Mouse (Mus musculus) monocyte, adult 59 days (primary cell): ENCODE data around the gene Olfr1164. TPM values are rescaled to one million over a fixed set of nuclear protein-coding genes. Genes with fewer than 3 reads are reported as not detected.

ENCODE experiments used
- total RNA-seq, 2 experiments: library from RNA; stranded (reverse); gene quantifications; one replicate each; pipeline ENCODE4 v1.2.4; 2023

The Olfr1164 gene
- not detected for total RNA-seq

GRCm38 (mm10) chr2:88093866-88094265 is at the start of gene Olfr1164:
Gene Olfr1164, minus strand, starts transcription at chr2:88093966.

DNA sequence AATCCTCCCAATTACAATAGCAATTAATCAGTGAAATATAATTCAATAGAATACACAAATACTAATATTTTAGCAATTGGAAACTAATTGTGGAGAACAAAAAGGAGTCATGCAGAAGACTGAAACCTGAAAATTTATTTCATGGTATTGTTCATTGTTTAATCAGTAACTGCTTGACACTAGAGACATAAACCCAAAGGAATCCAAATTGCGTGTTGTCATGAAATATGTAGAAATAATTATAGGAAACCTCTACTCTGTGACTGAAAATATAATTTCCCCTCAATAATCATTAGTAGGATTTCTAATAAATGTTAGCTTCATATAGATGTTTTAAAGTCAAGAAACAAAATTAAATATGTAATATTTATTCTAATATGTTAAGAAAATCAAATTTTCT is 34.4 kb upstream of the Olfr1164 start, which contains the start of gene Olfr1166:
Olfr1166 (minus strand) TSS at position 101 of the 400 bp plus-strand sequence.

GRCm38 (mm10) chr2:88071730-88072129 is 22.0 kb downstream of the Olfr1164 start, which contains the start of gene Olfr1163:
Gene Olfr1163, minus strand, starts transcription at chr2:88071830.

GRCm38 (mm10) chr2:88051029-88051428 is 42.7 kb downstream of the Olfr1164 start, which contains the start of gene Olfr1162:
Gene Olfr1162, minus strand, starts transcription at chr2:88051129.

Other genes starting within 250 kb of the Olfr1164 start
- gene Olfr1150-ps1, start 250.0 kb downstream of the Olfr1164 start, total RNA-seq: not detected
- gene Olfr1151, start 238.1 kb downstream of the Olfr1164 start, total RNA-seq: not detected
- not detected for gene Olfr1152, start 227.5 kb downstream of the Olfr1164 start, total RNA-seq
- gene Olfr1153, start 199.0 kb downstream of the Olfr1164 start, total RNA-seq: not detected
- gene Olfr1154, start 188.8 kb downstream of the Olfr1164 start, total RNA-seq: not detected
- gene Olfr1155, start 148.8 kb downstream of the Olfr1164 start, total RNA-seq: not detected
- gene Olfr1156, start 140.9 kb downstream of the Olfr1164 start, total RNA-seq: not detected
- not detected for gene Olfr1157, start 125.7 kb downstream of the Olfr1164 start, total RNA-seq
- gene Olfr74, start 119.3 kb downstream of the Olfr1164 start, total RNA-seq: not detected
- gene Olfr1158, start 103.9 kb downstream of the Olfr1164 start, total RNA-seq: not detected
- not detected for gene Olfr1160, start 85.7 kb downstream of the Olfr1164 start, total RNA-seq
- gene Olfr1161, start 71.2 kb downstream of the Olfr1164 start, total RNA-seq: not detected
- gene Olfr73, start 56.3 kb downstream of the Olfr1164 start, total RNA-seq: not detected
- gene Olfr1162, start 42.8 kb downstream of the Olfr1164 start, total RNA-seq: not detected
- gene Olfr1163, start 22.1 kb downstream of the Olfr1164 start, total RNA-seq: not detected
- gene Olfr1166, start 34.3 kb upstream of the Olfr1164 start, total RNA-seq: not detected
- not detected for gene Olfr1167, start 61.2 kb upstream of the Olfr1164 start, total RNA-seq
- gene Olfr1168, start 87.9 kb upstream of the Olfr1164 start, total RNA-seq: not detected
- gene Olfr1170, start 134.4 kb upstream of the Olfr1164 start, total RNA-seq: not detected
- gene Olfr1173, start 185.9 kb upstream of the Olfr1164 start, total RNA-seq: under 1 TPM in 1 of 2 experiments, not detected in 1; 0.08 TPM
- not detected for gene Olfr1174-ps, start 221.2 kb upstream of the Olfr1164 start, total RNA-seq
- not detected for gene Olfr1175-ps, start 233.2 kb upstream of the Olfr1164 start, total RNA-seq
- not detected for gene Olfr1176, start 242.8 kb upstream of the Olfr1164 start, total RNA-seq